Mouse (Mus musculus) c-Kit-positive CD71-negative TER-119-negative erythroid progenitor cells, embryonic 14.5 days (primary cell): ENCODE measurements around the gene Ugt2a3.
"Not testable (repeated sequence)": the region's sequence is repeated elsewhere in the genome, so short reads cannot be mapped to it uniquely, and the experiment has no call there.

Experiments used
- DNase-seq: peaks from one replicate; pipeline ENCODE4 v3.0.0-alpha.2; 2013; ENCODE audit warnings: low read depth

Ugt2a3 gene

GRCm38 (mm10) chr5:87336961-87337697 is at the start of gene Ugt2a3:
Ugt2a3 (minus strand) TSS chr5:87337195.
- DNase-seq = no peak

- no peak for DNase-seq
These were observed 43.2 kb upstream of the Ugt2a3 start for GRCm38 (mm10) chr5:87380234-87380633.

GRCm38 (mm10) chr5:87379825-87380224 is 42.8 kb upstream of the Ugt2a3 start:
- no peak for DNase-seq

GRCm38 (mm10) chr5:87375874-87376383 is 38.9 kb upstream of the Ugt2a3 start:
- DNase-seq = no peak

GRCm38 (mm10) chr5:87373502-87373863 is 36.5 kb upstream of the Ugt2a3 start:
- DNase-seq = no peak

- DNase-seq = not testable (repeated sequence)
These were observed 36.0 kb upstream of the Ugt2a3 start for GRCm38 (mm10) chr5:87372788-87373501.

- DNase-seq = no peak
These were observed 13.4 kb upstream of the Ugt2a3 start for GRCm38 (mm10) chr5:87350350-87350749.

- not testable (repeated sequence) for DNase-seq
These were observed 12.2 kb upstream of the Ugt2a3 start for GRCm38 (mm10) chr5:87349150-87349549.

GRCm38 (mm10) chr5:87347479-87348078 is 10.6 kb upstream of the Ugt2a3 start:
- DNase-seq = not testable (repeated sequence)

- no peak for DNase-seq
These were observed 3.5 kb upstream of the Ugt2a3 start for GRCm38 (mm10) chr5:87340461-87340860.

GRCm38 (mm10) chr5:87335199-87335598 is 1.8 kb downstream of the Ugt2a3 start:
- DNase-seq = no peak

- no peak for DNase-seq
These were observed 3.4 kb downstream of the Ugt2a3 start for GRCm38 (mm10) chr5:87333584-87333983.

- DNase-seq = no peak
These were observed 25.6 kb downstream of the Ugt2a3 start for GRCm38 (mm10) chr5:87311392-87311791.

- DNase-seq = not testable (repeated sequence)
These were observed 50.8 kb downstream of the Ugt2a3 start for GRCm38 (mm10) chr5:87286180-87286579.

- DNase-seq = not testable (repeated sequence)
These were observed 61.0 kb downstream of the Ugt2a3 start for GRCm38 (mm10) chr5:87275986-87276385.

GRCm38 (mm10) chr5:87275581-87275980 is 61.4 kb downstream of the Ugt2a3 start:
- DNase-seq = no peak
